Comparison of ENCODE assay signal across 23 mouse cellular contexts in genomic region chr10:56061238-56061830, GRCm38 (mm10). TPM values are rescaled to one million over a fixed set of nuclear protein-coding genes. Genes with fewer than 3 reads are reported as not detected.
DNase-seq lines count a peak whose midpoint lies in the region; ATAC-seq lines count a peak whose summit lies in the region.
"Had no signal": no experiment of that assay in that cellular context is flagged by ENCODE, and none has a peak within 500 bp of the region (broad histone marks: within the 10 kb centered on the region; RNA-seq: fewer than 3 reads in every experiment).

No protein-coding gene starts in this region.

- H3K4me2 ChIP-seq in kidney, embryonic 15.5 days: no peak overlapping the region
- H3K4me2 ChIP-seq: forebrain, embryonic 15.5 days; heart, embryonic 11.5 days; heart, embryonic 15.5 days; hindbrain, embryonic 13.5 days had no signal

- no peaks in the 10 kb centered on the region for H3K4me1 ChIP-seq in kidney, embryonic 15.5 days
- H3K4me1 ChIP-seq: embryonic facial prominence, embryonic 10.5 days; heart, embryonic 15.5 days had no signal

- H3K27me3 ChIP-seq in kidney, embryonic 15.5 days: no peaks in the 10 kb centered on the region
- H3K27me3 ChIP-seq: forebrain, embryonic 15.5 days; heart, embryonic 15.5 days; hindbrain, embryonic 13.5 days had no signal

- H3K27ac ChIP-seq in kidney, embryonic 15.5 days: no peak overlapping the region
- H3K27ac ChIP-seq: embryonic facial prominence, embryonic 10.5 days; forebrain, embryonic 10.5 days; forebrain, embryonic 15.5 days; heart, adult 2 months; heart, embryonic 15.5 days; hindbrain, embryonic 13.5 days; hindbrain, postnatal 0 days had no signal

- H3K36me3 ChIP-seq in kidney, embryonic 15.5 days: no peaks in the 10 kb centered on the region
- H3K36me3 ChIP-seq: embryonic facial prominence, embryonic 10.5 days; forebrain, embryonic 10.5 days; forebrain, embryonic 15.5 days; heart, embryonic 15.5 days; hindbrain, embryonic 13.5 days had no signal

- 87% methylated on average over 2 of the region's 2 CpGs for WGBS in kidney, embryonic 15.5 days

- H3K4me3 ChIP-seq in kidney, embryonic 15.5 days (replicated peaks): no peak overlapping the region
- H3K4me3 ChIP-seq: embryonic facial prominence, embryonic 10.5 days; forebrain, embryonic 10.5 days; forebrain, embryonic 15.5 days; heart, adult 2 months; heart, embryonic 15.5 days; hindbrain, embryonic 13.5 days had no signal

- DNase-seq in kidney, postnatal 10 days: no peak
- DNase-seq in 416B (ENCODE audit: low read depth): peak; percentile 48
- peak; percentile 66 for DNase-seq in NIH3T3 (ENCODE audit: low read depth)
- DNase-seq in telencephalon, adult 2 months (ENCODE audit: low read depth, low spot score): peak; percentile 19
- DNase-seq in left cerebral cortex, adult 18-20 months (ENCODE audit: low spot score in 2 of 2): no peak
- DNase-seq in adrenal gland, postnatal 4 days (ENCODE audit: low spot score in 2 of 2): no peak
- DNase-seq: adrenal gland, adult 8-10 months; adrenal gland, postnatal 36 days; cerebellum, adult 11-12 months; cerebellum, adult 9-11 months; cerebellum, postnatal 36 days; gastrocnemius, postnatal 14 days; heart, adult 2 months; heart, postnatal 14 days had no signal

- H3K9ac ChIP-seq in kidney, embryonic 15.5 days: no peak overlapping the region
- H3K9ac ChIP-seq: forebrain, embryonic 15.5 days; heart, embryonic 15.5 days; hindbrain, embryonic 13.5 days had no signal

- H3K9me3 ChIP-seq in kidney, embryonic 15.5 days (replicated peaks): no peaks in the 10 kb centered on the region
- H3K9me3 ChIP-seq: embryonic facial prominence, embryonic 10.5 days; forebrain, embryonic 10.5 days; forebrain, embryonic 15.5 days; heart, embryonic 15.5 days; hindbrain, embryonic 13.5 days had no signal

- peak; percentile 91 for ATAC-seq in kidney, embryonic 15.5 days (replicated peaks; ENCODE audit: low FRiP score)
- ATAC-seq: forebrain, embryonic 15.5 days; hindbrain, postnatal 0 days had no signal

RNA-seq across cellular contexts. Expression of gene Msl3l2, which starts 45.4 kb away (rescaled TPM):
- 6.5 and 8.0 TPM in 2 replicates for polyA plus RNA-seq in kidney, embryonic 15.5 days (2015; fragmentation: Nextera tagmentation; extraction: Ambion mirVana)
- 10 to 100 TPM; 14.1 to 14.4 TPM for total RNA-seq in left cerebral cortex, adult 18-20 months (2021)
- total RNA-seq in adrenal gland, postnatal 4 days (2021): 10 to 100 TPM; 13.2 to 16.7 TPM
- total RNA-seq: MEL had no signal

Comparison
In these comparisons a context has a peak if more than half of its experiments do, and no peak if none do; other contexts are left out.
1. DNase-seq: peak in 416B (single experiment), NIH3T3 (single experiment) and telencephalon, adult 2 months (single experiment); none in kidney, postnatal 10 days (single experiment), left cerebral cortex, adult 18-20 months (0 of 2) and adrenal gland, postnatal 4 days (0 of 2).